Mouse (Mus musculus) heart, embryonic 13.5 days (tissue): ENCODE results near the gene Ggt5. TPM values are rescaled to one million over a fixed set of nuclear protein-coding genes. Genes with fewer than 3 reads are reported as not detected.

Experiments
- ATAC-seq: fragments of 200-750 bp; cut with Nextera tagmentation; 2 replicates; pipeline ENCODE4 v1.8.0; 2017; ENCODE audit warnings: moderate TSS enrichment; ENCODE audit not compliant: insufficient number of reproducible peaks, low FRiP score, low TSS enrichment; ENCODE audit errors: extremely low read depth
- H3K27ac ChIP-seq: fragments of 300-500 bp; sonication (generic); replicated peaks from 2 replicates; pipeline ENCODE4 v1.5.1; 2015; ENCODE audit warnings: moderate library complexity, mild to moderate bottlenecking, inconsistent platforms
- H3K27me3 ChIP-seq: fragments of 300-500 bp; sonication (generic); replicated peaks from 2 replicates; pipeline ENCODE4 v1.6.1; 2015; ENCODE audit warnings: mild to moderate bottlenecking, inconsistent platforms
- H3K36me3 ChIP-seq: fragments of 300-500 bp; sonication (generic); 2 replicates; pipeline ENCODE4 v1.6.1; 2015; ENCODE audit warnings: mild to moderate bottlenecking, inconsistent platforms
- H3K4me1 ChIP-seq: fragments of 300-500 bp; sonication (generic); 2 replicates; pipeline ENCODE4 v1.6.1; 2015; ENCODE audit warnings: inconsistent platforms
- H3K4me2 ChIP-seq: fragments of 300-500 bp; sonication (generic); 2 replicates; pipeline ENCODE4 v1.6.1; 2015; ENCODE audit warnings: inconsistent platforms, mild to moderate bottlenecking, moderate library complexity
- H3K4me3 ChIP-seq: fragments of 300-500 bp; sonication (generic); 2 replicates; pipeline ENCODE4 v1.5.1; 2015; ENCODE audit warnings: moderate library complexity, mild to moderate bottlenecking, inconsistent platforms
- H3K9ac ChIP-seq: fragments of 300-500 bp; sonication (generic); 2 replicates; pipeline ENCODE4 v1.6.1; 2015; ENCODE audit warnings: inconsistent platforms, mild to moderate bottlenecking, moderate library complexity
- H3K9me3 ChIP-seq: fragments of 300-500 bp; sonication (generic); 2 replicates; pipeline ENCODE4 v1.6.1; 2016; ENCODE audit warnings: inconsistent platforms
- WGBS: fragments of 180-500 bp; shearing (Covaris S2); methylation state at CpG from one replicate; pipeline ENCODE4 v1.1.7; 2015; ENCODE audit warnings: mixed read lengths; 5-methylcytosine and 5-hydroxymethylcytosine counted together
- polyA plus RNA-seq: library from polyadenylated mRNA; unstranded; fragments of >200 nt; fragmentation: Nextera tagmentation; extraction: Ambion mirVana; gene quantifications from 2 replicates; pipeline ENCODE4 v1.2.1, GENCODE M21; 2015

Gene Ggt5
- polyA plus RNA-seq, 1 experiment from 2014 or later: 7.1 TPM

DNA sequence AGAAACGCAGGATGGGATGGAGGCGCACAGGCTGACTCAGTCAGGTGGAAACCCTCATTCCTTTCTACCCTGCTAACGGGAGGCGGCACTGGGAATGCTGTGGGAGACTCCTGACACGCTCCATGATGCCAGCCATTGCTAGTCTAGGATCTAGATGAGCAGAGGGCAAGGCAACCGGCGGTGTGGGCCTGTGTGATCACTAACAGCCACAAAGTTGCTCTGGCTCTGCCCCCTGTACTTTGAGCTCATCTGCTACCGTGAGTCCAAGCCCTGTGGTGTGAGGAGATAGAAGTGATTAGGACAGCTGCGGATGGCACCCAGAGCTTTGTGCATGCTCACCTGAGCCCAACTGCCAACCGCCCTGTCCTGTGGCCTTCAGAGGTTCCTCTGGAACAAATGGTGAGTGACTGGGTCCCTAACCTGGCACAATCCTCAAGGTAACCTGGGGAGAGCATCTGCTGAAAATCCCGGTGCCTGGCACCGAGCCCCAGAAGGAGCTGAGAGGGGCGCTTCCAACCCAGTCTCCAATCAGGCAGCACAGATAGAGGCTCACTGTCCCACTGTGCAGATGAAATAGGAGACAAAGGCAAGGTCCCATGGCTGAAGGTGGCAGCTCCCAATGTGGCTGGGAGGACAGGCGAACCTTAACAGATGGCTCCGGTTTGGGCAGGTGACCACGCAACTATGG lies 62.4 kb downstream of the Ggt5 start:
- Histone ChIP-seq H3K27ac (no peak overlapping the region), H3K4me3 (no peak overlapping the region), H3K36me3 (peaks cover 92% of the 10 kb centered on the region), H3K27me3 (no peaks in the 10 kb centered on the region), H3K9ac (no peak overlapping the region), H3K9me3 (no peaks in the 10 kb centered on the region), H3K4me1 (peaks cover 20% of the 10 kb centered on the region), H3K4me2 (no peak overlapping the region)
- 90% methylated on average over 16 of the region's 16 CpGs for WGBS
- no peak for ATAC-seq

DNA sequence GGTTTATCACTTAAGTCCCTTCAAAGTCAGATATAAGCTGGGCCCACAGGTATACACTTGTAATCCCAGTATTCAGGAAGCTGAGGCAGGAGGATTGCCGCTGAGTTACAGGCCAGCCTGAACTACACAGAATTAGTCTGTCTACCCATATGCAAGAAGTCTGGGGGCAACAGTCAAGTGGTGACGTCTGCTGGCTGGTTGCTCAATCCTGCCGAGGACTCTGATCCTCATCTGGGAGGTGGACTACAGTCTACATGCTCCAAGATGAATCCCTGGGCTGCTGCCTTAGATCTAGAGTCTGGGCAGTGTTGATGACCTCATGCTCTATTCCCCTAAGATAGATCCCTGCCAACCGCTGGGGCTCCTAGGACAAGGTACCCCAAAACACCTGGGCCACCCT lies 64.9 kb downstream of the Ggt5 start:
- Histone ChIP-seq H3K9ac (no peak overlapping the region), H3K36me3 (peaks cover 100% of the 10 kb centered on the region), H3K27ac (no peak overlapping the region), H3K4me3 (no peak overlapping the region), H3K27me3 (no peaks in the 10 kb centered on the region), H3K4me1 (no peaks in the 10 kb centered on the region), H3K4me2 (no peak overlapping the region), H3K9me3 (no peaks in the 10 kb centered on the region)
- 82% methylated on average over 4 of the region's 4 CpGs for WGBS
- no peak for ATAC-seq

- WGBS: 85% methylated on average over 5 of the region's 5 CpGs
- no peaks in the 10 kb centered on the region for H3K9me3 ChIP-seq
- H3K4me2 ChIP-seq: no peak overlapping the region
- no peak for ATAC-seq
- no peaks in the 10 kb centered on the region for H3K27me3 ChIP-seq
- no peak overlapping the region for H3K4me3 ChIP-seq
- H3K36me3 ChIP-seq: peaks cover 97% of the 10 kb centered on the region
- H3K9ac ChIP-seq: no peak overlapping the region
- no peaks in the 10 kb centered on the region for H3K4me1 ChIP-seq
- H3K27ac ChIP-seq: no peak overlapping the region
These were observed 68.0 kb downstream of the Ggt5 start for GRCm38 (mm10) chr10:75657165-75657564.

DNA sequence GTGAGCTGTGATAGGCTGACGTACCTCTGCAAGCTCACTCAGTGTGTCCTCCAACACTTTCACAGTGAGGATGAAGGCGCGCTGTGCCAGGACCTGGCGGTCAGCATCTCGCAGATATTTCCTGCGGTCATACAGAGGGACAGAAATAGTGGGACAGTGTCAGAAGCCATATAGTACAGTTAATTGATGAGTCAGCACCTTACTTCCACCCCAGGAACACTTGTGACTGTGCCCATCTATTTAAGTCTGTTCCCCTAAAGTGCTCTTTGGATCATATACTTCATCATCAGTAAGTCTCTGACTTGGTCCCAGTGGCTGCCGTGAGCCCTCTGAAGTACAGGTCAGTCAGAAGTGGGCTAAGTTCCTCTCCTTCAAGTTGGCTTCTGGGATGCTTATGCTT lies 68.6 kb downstream of the Ggt5 start:
- H3K36me3 ChIP-seq: peaks cover 97% of the 10 kb centered on the region
- no peak overlapping the region for H3K27ac ChIP-seq
- H3K27me3 ChIP-seq: no peaks in the 10 kb centered on the region
- no peak overlapping the region for H3K9ac ChIP-seq
- no peak for ATAC-seq
- 93% methylated on average over 7 of the region's 7 CpGs for WGBS
- no peak overlapping the region for H3K4me3 ChIP-seq
- no peaks in the 10 kb centered on the region for H3K9me3 ChIP-seq
- no peak overlapping the region for H3K4me2 ChIP-seq
- H3K4me1 ChIP-seq: no peaks in the 10 kb centered on the region

DNA sequence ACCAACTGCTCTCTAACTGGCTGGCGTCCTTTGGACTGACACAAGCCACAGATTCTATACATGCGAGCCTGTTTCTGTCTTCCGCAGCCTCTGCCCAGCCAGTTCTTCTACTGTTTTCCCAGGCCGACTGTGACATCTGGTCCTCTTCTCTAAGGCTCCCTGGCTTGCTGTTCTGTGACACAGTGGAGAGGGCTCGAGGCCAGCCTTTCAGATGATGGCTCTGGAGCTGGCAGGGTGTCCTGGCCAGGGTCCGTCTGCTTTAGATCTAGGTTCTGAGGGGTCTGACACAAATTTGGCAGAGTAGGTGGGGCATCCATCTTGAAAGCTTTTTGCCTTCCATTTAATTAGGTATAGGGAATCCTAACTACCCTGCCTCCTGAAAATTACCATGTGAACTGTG lies 72.2 kb downstream of the Ggt5 start:
- no peak overlapping the region for H3K9ac ChIP-seq
- no peaks in the 10 kb centered on the region for H3K9me3 ChIP-seq
- peaks cover 76% of the 10 kb centered on the region for H3K36me3 ChIP-seq
- WGBS: 80% methylated on average over 6 of the region's 6 CpGs
- no peaks in the 10 kb centered on the region for H3K27me3 ChIP-seq
- H3K27ac ChIP-seq: no peak overlapping the region
- H3K4me3 ChIP-seq: no peak overlapping the region
- H3K4me1 ChIP-seq: peaks cover 5% of the 10 kb centered on the region
- H3K4me2 ChIP-seq: no peak overlapping the region
- ATAC-seq: no peak

GRCm38 (mm10) chr10:75661876-75662275 lies 72.7 kb downstream of the Ggt5 start:
- H3K4me1 ChIP-seq: peaks cover 10% of the 10 kb centered on the region
- peaks cover 71% of the 10 kb centered on the region for H3K36me3 ChIP-seq
- no peaks in the 10 kb centered on the region for H3K27me3 ChIP-seq
- H3K9me3 ChIP-seq: no peaks in the 10 kb centered on the region
- ATAC-seq: no peak
- WGBS: 83% methylated on average over 3 of the region's 3 CpGs
- no peak overlapping the region for H3K4me3 ChIP-seq
- H3K27ac ChIP-seq: no peak overlapping the region
- no peak overlapping the region for H3K9ac ChIP-seq
- no peak overlapping the region for H3K4me2 ChIP-seq

DNA sequence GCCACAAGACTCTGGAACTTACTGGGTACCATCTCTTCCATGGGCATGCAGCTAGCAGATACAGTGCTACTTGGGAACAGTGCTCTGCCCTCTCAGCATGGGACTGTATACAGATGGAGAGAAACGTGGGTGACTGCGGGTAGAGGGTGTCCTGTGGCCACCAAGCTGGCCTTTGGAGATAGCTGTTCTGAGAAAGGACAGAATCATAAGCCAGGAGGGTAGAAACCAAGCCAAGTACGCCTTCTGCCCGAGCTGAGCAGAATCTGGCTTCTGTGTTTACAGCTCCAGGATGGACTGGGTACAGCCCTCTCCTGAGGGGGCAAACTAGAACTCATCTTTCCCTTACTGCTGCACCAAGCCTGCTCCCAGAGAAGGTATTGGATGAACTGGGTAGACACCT lies 73.4 kb downstream of the Ggt5 start:
- Histone ChIP-seq H3K27ac (no peak overlapping the region), H3K4me3 (no peak overlapping the region), H3K4me1 (peaks cover 11% of the 10 kb centered on the region), H3K9ac (no peak overlapping the region), H3K4me2 (no peak overlapping the region), H3K27me3 (no peaks in the 10 kb centered on the region), H3K9me3 (no peaks in the 10 kb centered on the region), H3K36me3 (peaks cover 64% of the 10 kb centered on the region)
- WGBS: 88% methylated on average over 4 of the region's 4 CpGs
- ATAC-seq: no peak

GRCm38 (mm10) chr10:75664673-75665270 lies 75.6 kb downstream of the Ggt5 start:
- no peaks in the 10 kb centered on the region for H3K9me3 ChIP-seq
- H3K36me3 ChIP-seq: peaks cover 48% of the 10 kb centered on the region
- H3K27ac ChIP-seq: no peak overlapping the region
- peaks cover 6% of the 10 kb centered on the region for H3K27me3 ChIP-seq
- no peak overlapping the region for H3K4me2 ChIP-seq
- 92% methylated on average over 6 of the region's 6 CpGs for WGBS
- H3K9ac ChIP-seq: no peak overlapping the region
- no peak for ATAC-seq
- peaks cover 18% of the 10 kb centered on the region for H3K4me1 ChIP-seq
- H3K4me3 ChIP-seq: no peak overlapping the region

DNA sequence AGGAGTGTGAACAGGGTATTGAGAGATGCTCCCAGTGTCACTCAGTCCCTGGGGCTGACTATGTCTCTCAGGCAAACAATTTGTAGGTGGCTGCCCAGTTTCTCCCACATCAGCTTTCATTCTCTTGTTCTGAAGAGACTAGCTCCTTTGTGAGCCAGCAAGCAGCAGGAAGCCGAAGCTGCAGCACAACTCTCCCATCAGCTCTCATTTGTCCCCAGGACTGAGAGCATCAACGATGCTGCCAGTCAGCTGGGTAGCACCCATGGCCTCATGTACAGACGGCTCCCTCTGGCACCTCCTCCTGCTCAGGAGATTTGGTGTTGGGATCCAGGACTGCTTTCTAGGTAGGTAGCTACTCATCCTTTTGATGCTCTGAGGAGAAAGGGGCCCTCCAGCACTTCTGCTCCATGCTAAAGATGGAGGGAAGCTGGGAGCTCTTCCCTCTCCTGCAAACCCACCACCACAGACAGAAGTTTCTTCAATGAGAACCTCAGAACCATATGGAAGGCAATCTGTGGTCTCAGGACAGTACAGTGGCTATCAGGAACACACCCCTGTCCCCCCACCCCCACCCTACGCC lies 77.4 kb downstream of the Ggt5 start:
- Histone ChIP-seq H3K4me3 (peak overlapping the region; percentile 84), H3K9me3 (no peaks in the 10 kb centered on the region), H3K27me3 (peaks cover 6% of the 10 kb centered on the region), H3K36me3 (peaks cover 46% of the 10 kb centered on the region), H3K27ac (peak overlapping the region; percentile 85), H3K9ac (peak overlapping the region; percentile 90), H3K4me1 (peaks cover 18% of the 10 kb centered on the region), H3K4me2 (peak overlapping the region; percentile 92)
- ATAC-seq: no peak
- WGBS: 39% methylated on average over 4 of the region's 4 CpGs

Other genes with a start within 250 kb of the Ggt5 start
- gene Upb1, start 188.2 kb upstream of the Ggt5 start, polyA plus RNA-seq: 0.23 and 0.42 TPM in 2 replicates
- 96.6 and 101 TPM in 2 replicates for gene Snrpd3, start 71.8 kb upstream of the Ggt5 start, polyA plus RNA-seq
- gene Gucd1, start 71.4 kb upstream of the Ggt5 start, polyA plus RNA-seq: 22.4 and 25.4 TPM in 2 replicates
- 1.2 TPM in 2 replicates for gene Lrrc75b, start 29.0 kb upstream of the Ggt5 start, polyA plus RNA-seq
- 0.52 and 0.76 TPM in 2 replicates for gene Ggt1, start 27.7 kb upstream of the Ggt5 start, polyA plus RNA-seq
- 8.2 TPM in 2 replicates for gene Susd2, start 54.7 kb downstream of the Ggt5 start, polyA plus RNA-seq
- gene Cabin1, start 175.0 kb downstream of the Ggt5 start, polyA plus RNA-seq: 21.5 and 24.3 TPM in 2 replicates
- 30.8 and 38.9 TPM in 2 replicates for gene Ddt, start 184.1 kb downstream of the Ggt5 start, polyA plus RNA-seq
- gene Gm20441, start 191.6 kb downstream of the Ggt5 start, polyA plus RNA-seq: not detected in 2 replicates
- gene Gstt3, start 192.1 kb downstream of the Ggt5 start, polyA plus RNA-seq: 3.2 and 4.1 TPM in 2 replicates
- gene Gstt1, start 209.2 kb downstream of the Ggt5 start, polyA plus RNA-seq: 5.3 and 7.1 TPM in 2 replicates
- gene Gstt4, start 233.2 kb downstream of the Ggt5 start, polyA plus RNA-seq: not detected in 2 replicates
- gene Gstt2, start 248.1 kb downstream of the Ggt5 start, polyA plus RNA-seq: 9.5 and 13.0 TPM in 2 replicates